Mouse (Mus musculus): ENCODE results near the gene Itgav. TPM values are rescaled to one million over a fixed set of nuclear protein-coding genes. Genes with fewer than 3 reads are reported as not detected.
A peak's percentile ranks its signal among the peaks of the same experiment; 100 is the strongest.

The Itgav gene
- polyA plus RNA-seq, 1 experiment from 2014 or later: 12.4 TPM

GRCm38 (mm10) chr2:83735276-83735675 is 11.1 kb downstream of the Itgav start:
- Histone ChIP-seq H3K9ac (no peak overlapping the region), H3K27ac (replicated peaks) (no peak overlapping the region), H3K4me1 (replicated peaks) (no peaks in the 10 kb centered on the region), H3K36me3 (replicated peaks) (no peaks in the 10 kb centered on the region), H3K9me3 (replicated peaks) (no peaks in the 10 kb centered on the region), H3K27me3 (no peaks in the 10 kb centered on the region), H3K4me3 (replicated peaks) (no peak overlapping the region), H3K4me2 (no peak overlapping the region)
- no peak for ATAC-seq (ENCODE audit: insufficient read depth)
- 57% methylated on average over 5 of the region's 5 CpGs for WGBS (ENCODE audit: insufficient replicate concordance)

DNA sequence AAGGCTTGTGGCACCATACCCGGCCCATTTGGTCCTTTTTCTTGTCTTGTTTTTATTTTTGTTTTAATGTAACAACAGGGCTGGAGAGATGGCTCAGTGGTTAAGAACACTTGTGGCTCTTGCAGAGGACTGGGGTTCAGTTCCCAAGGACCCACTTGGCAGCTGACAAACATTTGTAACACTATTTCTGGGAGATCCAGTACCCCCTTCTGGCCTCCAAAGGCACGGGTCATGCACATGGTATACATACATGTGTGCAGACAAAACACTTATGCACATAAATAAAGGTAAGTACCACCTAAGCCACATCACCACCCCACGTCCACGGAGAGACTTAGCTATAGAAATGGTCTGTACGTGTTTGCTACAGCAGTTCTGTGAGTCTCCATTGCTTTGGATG is 12.6 kb downstream of the Itgav start:
- Histone ChIP-seq H3K4me1 (replicated peaks) (0 out of 2 replicates have a peak, but pooled peaks cover 2% of the 10 kb centered on the region), H3K27me3 (no peaks in the 10 kb centered on the region), H3K9me3 (replicated peaks) (no peaks in the 10 kb centered on the region), H3K36me3 (replicated peaks) (no peaks in the 10 kb centered on the region), H3K4me3 (replicated peaks) (no peak overlapping the region), H3K4me2 (no peak overlapping the region), H3K27ac (replicated peaks) (no peak overlapping the region), H3K9ac (no peak overlapping the region)
- WGBS (ENCODE audit: insufficient replicate concordance): 64% methylated on average over 5 of the region's 5 CpGs
- no peak for ATAC-seq (ENCODE audit: insufficient read depth)

DNA sequence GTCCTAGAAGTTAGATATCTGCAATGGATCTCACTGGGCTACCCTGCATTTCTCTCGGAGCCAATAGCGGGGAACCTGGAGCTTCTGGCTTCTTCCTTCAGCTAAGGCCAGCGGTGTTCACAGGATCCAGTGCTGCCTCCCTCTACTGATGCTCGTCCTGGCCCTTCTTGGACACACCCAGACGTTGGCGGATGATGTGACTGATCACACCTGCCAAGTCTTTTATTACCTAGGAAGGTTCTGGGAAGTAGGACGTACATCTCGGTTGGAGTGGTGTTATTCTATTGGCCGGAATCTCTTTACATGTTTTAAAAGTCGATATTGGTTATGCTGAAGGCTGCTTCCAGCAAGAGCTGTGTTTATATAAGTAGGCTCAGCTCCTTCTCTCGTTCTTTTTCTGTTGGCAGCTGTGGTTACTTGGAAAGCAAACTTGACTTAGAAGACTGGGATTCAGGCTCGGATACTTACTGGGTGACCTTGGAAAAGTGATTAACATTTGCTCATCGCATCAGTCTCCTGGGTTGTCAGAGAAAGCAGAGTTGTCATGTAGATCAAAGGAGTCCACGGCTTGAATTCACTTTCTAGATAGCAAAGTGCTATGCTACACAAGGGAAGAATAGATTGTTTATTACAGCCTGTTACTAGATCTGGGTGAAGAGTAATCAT is 14.5 kb downstream of the Itgav start:
- ATAC-seq (ENCODE audit: insufficient read depth): no peak
- H3K9ac ChIP-seq: no peak overlapping the region
- no peaks in the 10 kb centered on the region for H3K9me3 ChIP-seq (replicated peaks)
- H3K27ac ChIP-seq (replicated peaks): no peak overlapping the region
- no peak overlapping the region for H3K4me2 ChIP-seq
- WGBS (ENCODE audit: insufficient replicate concordance): 70% methylated on average over 14 of the region's 14 CpGs
- no peak overlapping the region for H3K4me3 ChIP-seq (replicated peaks)
- peaks cover 8% of the 10 kb centered on the region; the same call in 1 of the 2 replicates for H3K4me1 ChIP-seq (replicated peaks)
- H3K36me3 ChIP-seq (replicated peaks): no peaks in the 10 kb centered on the region
- no peaks in the 10 kb centered on the region for H3K27me3 ChIP-seq

GRCm38 (mm10) chr2:83739461-83740124 is 15.4 kb downstream of the Itgav start:
- no peak overlapping the region for H3K4me3 ChIP-seq (replicated peaks)
- no peaks in the 10 kb centered on the region for H3K9me3 ChIP-seq (replicated peaks)
- H3K9ac ChIP-seq: no peak overlapping the region
- no peak overlapping the region for H3K4me2 ChIP-seq
- ATAC-seq (ENCODE audit: insufficient read depth): no peak
- H3K27me3 ChIP-seq: no peaks in the 10 kb centered on the region
- H3K27ac ChIP-seq (replicated peaks): 0 out of 2 replicates have a peak overlapping the region, but pooled peaks have one; percentile 6
- peaks cover 8% of the 10 kb centered on the region; the same call in 1 of the 2 replicates for H3K4me1 ChIP-seq (replicated peaks)
- WGBS (ENCODE audit: insufficient replicate concordance): 47% methylated on average over 9 of the region's 9 CpGs
- H3K36me3 ChIP-seq (replicated peaks): no peaks in the 10 kb centered on the region

- WGBS (ENCODE audit: insufficient replicate concordance): 40% methylated on average over 5 of the region's 5 CpGs
- Histone ChIP-seq H3K9me3 (replicated peaks) (no peaks in the 10 kb centered on the region), H3K4me3 (replicated peaks) (no peak overlapping the region), H3K4me2 (no peak overlapping the region), H3K4me1 (replicated peaks) (peaks cover 8% of the 10 kb centered on the region; the same call in 1 of the 2 replicates), H3K27ac (replicated peaks) (no peak overlapping the region), H3K9ac (no peak overlapping the region), H3K36me3 (replicated peaks) (no peaks in the 10 kb centered on the region), H3K27me3 (no peaks in the 10 kb centered on the region)
- peak; percentile 34; the same call in 1 of the 2 replicates for ATAC-seq (ENCODE audit: insufficient read depth)
Observed at GRCm38 (mm10) chr2:83740601-83741031, 16.4 kb downstream of the Itgav start.

DNA sequence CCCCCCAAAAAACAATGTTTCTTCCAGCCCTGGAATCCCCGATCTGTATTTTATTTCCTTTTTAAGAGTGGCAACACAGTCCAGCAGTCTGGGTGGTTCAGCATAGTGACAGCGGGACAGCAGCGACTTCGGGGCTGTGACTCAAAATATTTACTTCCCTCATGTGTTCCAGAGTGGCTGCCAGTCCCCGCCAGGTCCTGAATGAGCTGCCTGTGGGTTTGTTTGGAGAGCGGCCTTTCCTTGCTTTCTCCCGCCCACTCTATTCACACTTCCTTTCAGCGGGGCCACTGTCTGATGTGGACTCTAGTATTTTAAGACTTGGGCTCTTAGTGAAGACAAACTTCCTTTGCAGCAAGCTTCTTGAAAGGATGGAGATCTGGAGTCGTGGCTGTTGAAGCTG is 18.0 kb downstream of the Itgav start:
- no peak for ATAC-seq (ENCODE audit: insufficient read depth)
- Histone ChIP-seq H3K9ac (no peak overlapping the region), H3K27me3 (no peaks in the 10 kb centered on the region), H3K36me3 (replicated peaks) (no peaks in the 10 kb centered on the region), H3K4me2 (no peak overlapping the region), H3K4me1 (replicated peaks) (peaks cover 8% of the 10 kb centered on the region; the same call in 1 of the 2 replicates), H3K9me3 (replicated peaks) (no peaks in the 10 kb centered on the region), H3K4me3 (replicated peaks) (no peak overlapping the region), H3K27ac (replicated peaks) (no peak overlapping the region)
- WGBS (ENCODE audit: insufficient replicate concordance): 29% methylated on average over 9 of the region's 9 CpGs

- H3K4me3 ChIP-seq (replicated peaks): no peak overlapping the region
- no peaks in the 10 kb centered on the region for H3K9me3 ChIP-seq (replicated peaks)
- no peak overlapping the region for H3K27ac ChIP-seq (replicated peaks)
- no peaks in the 10 kb centered on the region for H3K27me3 ChIP-seq
- peaks cover 8% of the 10 kb centered on the region; the same call in 1 of the 2 replicates for H3K4me1 ChIP-seq (replicated peaks)
- WGBS (ENCODE audit: insufficient replicate concordance): 61% methylated on average over 2 of the region's 2 CpGs
- no peak for ATAC-seq (ENCODE audit: insufficient read depth)
- H3K4me2 ChIP-seq: no peak overlapping the region
- peaks cover 3% of the 10 kb centered on the region; the same call in 1 of the 2 replicates for H3K36me3 ChIP-seq (replicated peaks)
- no peak overlapping the region for H3K9ac ChIP-seq
Observed at GRCm38 (mm10) chr2:83742836-83743235, 18.6 kb downstream of the Itgav start.

DNA sequence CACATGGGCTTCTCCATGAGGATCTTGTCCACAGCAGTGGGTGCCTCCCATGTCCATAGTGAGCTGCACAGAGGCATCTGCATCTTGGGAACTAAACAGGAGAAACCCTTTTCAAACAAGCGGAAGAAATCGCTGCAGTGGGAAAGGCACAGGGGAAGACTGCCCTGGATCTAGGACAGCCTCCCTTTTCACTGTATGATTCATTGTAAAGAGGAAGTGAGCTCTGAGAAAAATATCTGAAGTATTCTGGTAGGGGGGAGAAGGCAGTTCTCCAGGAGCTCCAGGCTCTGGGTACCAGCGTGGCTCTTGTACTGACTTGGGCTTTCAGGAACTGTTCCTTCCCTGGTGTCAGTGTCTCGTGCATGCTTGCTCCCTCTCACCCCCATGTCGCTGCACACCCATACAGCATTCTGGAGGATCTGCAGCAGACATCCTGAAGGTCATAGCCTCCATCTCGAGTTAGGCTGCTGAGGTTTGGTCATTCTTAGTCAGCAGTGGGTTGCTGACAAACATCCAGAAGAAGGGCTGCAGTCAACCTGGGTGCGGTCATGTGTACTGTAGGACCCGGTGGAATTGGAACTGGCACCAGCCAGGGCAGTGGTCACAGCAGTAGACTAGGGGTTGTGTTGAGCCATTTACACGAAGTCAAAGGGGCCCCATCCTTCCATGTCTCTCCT is 20.2 kb downstream of the Itgav start:
- ATAC-seq (ENCODE audit: insufficient read depth): no peak

GRCm38 (mm10) chr2:83745257-83745656 is 21.1 kb downstream of the Itgav start:
- H3K27me3 ChIP-seq: no peaks in the 10 kb centered on the region
- no peak overlapping the region for H3K4me2 ChIP-seq
- no peak for ATAC-seq (ENCODE audit: insufficient read depth)
- 35% methylated on average over 6 of the region's 6 CpGs for WGBS (ENCODE audit: insufficient replicate concordance)
- H3K9ac ChIP-seq: no peak overlapping the region
- peaks cover 9% of the 10 kb centered on the region; the same call in 1 of the 2 replicates for H3K36me3 ChIP-seq (replicated peaks)
- no peaks in the 10 kb centered on the region for H3K9me3 ChIP-seq (replicated peaks)
- H3K4me3 ChIP-seq (replicated peaks): no peak overlapping the region
- H3K4me1 ChIP-seq (replicated peaks): peaks cover 8% of the 10 kb centered on the region; the same call in 1 of the 2 replicates
- H3K27ac ChIP-seq (replicated peaks): no peak overlapping the region

More for the DNA sequence above, 20.2 kb downstream of the Itgav start:
- Histone ChIP-seq H3K9me3 (replicated peaks) (no peaks in the 10 kb centered on the region), H3K4me1 (replicated peaks) (peaks cover 8% of the 10 kb centered on the region; the same call in 1 of the 2 replicates), H3K4me3 (replicated peaks) (no peak overlapping the region), H3K27me3 (no peaks in the 10 kb centered on the region), H3K4me2 (no peak overlapping the region), H3K9ac (no peak overlapping the region), H3K27ac (replicated peaks) (no peak overlapping the region), H3K36me3 (replicated peaks) (peaks cover 9% of the 10 kb centered on the region; the same call in 1 of the 2 replicates)
- 47% methylated on average over 9 of the region's 9 CpGs for WGBS (ENCODE audit: insufficient replicate concordance)

DNA sequence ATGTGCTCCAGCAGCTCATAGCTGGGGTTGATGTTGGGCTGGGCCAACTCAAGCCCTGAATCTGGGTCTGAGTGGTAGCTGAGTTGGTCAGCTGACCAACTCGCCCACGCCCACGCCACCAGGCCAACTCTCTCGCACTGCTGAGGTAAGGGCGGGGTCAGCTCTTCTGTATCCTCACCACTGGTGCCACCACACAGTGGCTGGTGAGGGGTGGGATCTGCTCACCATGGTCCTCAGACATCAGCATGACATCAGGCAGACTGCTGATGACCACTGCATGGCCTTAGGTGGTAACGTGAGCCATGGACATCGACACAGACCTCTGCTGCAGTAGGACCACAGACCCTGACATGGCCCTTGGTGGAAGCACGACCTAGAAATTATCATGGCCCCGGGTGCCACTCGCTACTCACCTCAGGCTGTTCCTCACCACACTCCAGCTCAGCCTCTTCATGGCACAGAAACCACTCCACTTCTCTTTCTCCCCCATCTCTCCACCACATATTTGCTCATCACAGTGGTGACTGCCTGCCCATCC is 24.5 kb downstream of the Itgav start:
- no peak overlapping the region for H3K4me2 ChIP-seq
- no peak overlapping the region for H3K27ac ChIP-seq (replicated peaks)
- no peaks in the 10 kb centered on the region for H3K9me3 ChIP-seq (replicated peaks)
- peaks cover 9% of the 10 kb centered on the region; the same call in 1 of the 2 replicates for H3K36me3 ChIP-seq (replicated peaks)
- no peak for ATAC-seq (ENCODE audit: insufficient read depth)
- H3K27me3 ChIP-seq: no peaks in the 10 kb centered on the region
- H3K4me1 ChIP-seq (replicated peaks): no peaks in the 10 kb centered on the region
- H3K9ac ChIP-seq: no peak overlapping the region
- no peak overlapping the region for H3K4me3 ChIP-seq (replicated peaks)
- WGBS (ENCODE audit: insufficient replicate concordance): 83% methylated on average over 10 of the region's 10 CpGs

DNA sequence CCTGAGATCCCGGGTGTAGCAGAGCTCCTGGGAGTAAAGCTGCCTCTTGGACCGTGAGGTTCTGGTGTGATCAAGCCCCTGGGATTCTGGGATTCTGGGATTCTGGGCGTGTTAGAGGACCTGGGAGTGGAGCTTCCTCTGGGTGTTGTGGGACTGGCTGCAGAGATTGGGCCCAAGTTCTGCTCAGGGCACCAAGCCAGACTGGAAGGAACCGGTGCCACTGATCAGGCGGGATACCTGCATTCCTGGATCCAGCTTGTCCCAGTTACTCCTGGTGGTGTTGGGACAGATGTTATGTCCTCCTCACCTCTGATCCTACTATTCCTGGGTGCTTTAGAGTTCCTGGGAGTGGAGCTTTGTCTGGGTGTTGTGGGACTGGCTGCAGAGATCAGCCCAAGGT is 28.8 kb downstream of the Itgav start:
- WGBS (ENCODE audit: insufficient replicate concordance): 80% methylated on average over 5 of the region's 5 CpGs
- no peaks in the 10 kb centered on the region for H3K27me3 ChIP-seq
- H3K4me2 ChIP-seq: no peak overlapping the region
- no peak for ATAC-seq (ENCODE audit: insufficient read depth)
- H3K27ac ChIP-seq (replicated peaks): no peak overlapping the region
- H3K36me3 ChIP-seq (replicated peaks): 0 out of 2 replicates have a peak, but pooled peaks cover 5% of the 10 kb centered on the region
- no peak overlapping the region for H3K4me3 ChIP-seq (replicated peaks)
- no peak overlapping the region for H3K9ac ChIP-seq
- H3K9me3 ChIP-seq (replicated peaks): no peaks in the 10 kb centered on the region
- H3K4me1 ChIP-seq (replicated peaks): no peaks in the 10 kb centered on the region

Data from liver, embryonic 15.5 days (tissue).